Mouse (Mus musculus) kidney, adult 10 weeks (tissue): ENCODE results near the gene Cog1. TPM values are rescaled to one million over a fixed set of nuclear protein-coding genes. Genes with fewer than 3 reads are reported as not detected.

Source experiments
- polyA plus RNA-seq: library from polyadenylated mRNA; stranded (reverse); fragments of 350-450 nt; fragmentation: Illumina TruSeq; extraction: RNeasy Lipid Tissue Mini Kit (QIAGEN cat#74804); gene quantifications from one replicate; pipeline ENCODE4 v1.2.3, GENCODE M21; 2014; ENCODE audit warnings: low read depth, low replicate concordance

The Cog1 gene
- polyA plus RNA-seq: 1.7 TPM

GRCm38 (mm10) chr11:113648690-113649352, at the start of gene Cog1:
Gene Cog1 (plus strand): TSS chr11:113649169.

GRCm38 (mm10) chr11:113618672-113619419, 30.1 kb upstream of the Cog1 start, which contains the start of gene Sstr2:
Gene Sstr2 (plus strand): TSS chr11:113619342.

GRCm38 (mm10) chr11:113649353-113650210, 613 bp downstream of the Cog1 start, which contains the start of gene Slc39a11:
Gene Slc39a11 (minus strand): TSS chr11:113650079.

GRCm38 (mm10) chr11:113683957-113684706, 35.2 kb downstream of the Cog1 start, which contains the start of the genes Fam104a and D11Wsu47e:
Gene Fam104a (minus strand): TSS chr11:113684155.
Gene D11Wsu47e (plus strand): TSS chr11:113684412.

GRCm38 (mm10) chr11:113709731-113710256, 60.8 kb downstream of the Cog1 start, which contains the start of gene Cpsf4l:
Gene Cpsf4l (minus strand): TSS chr11:113710017.

Other genes with a start within 250 kb of the Cog1 start
- 0.28 TPM for gene Sstr2, start 29.8 kb upstream of the Cog1 start, polyA plus RNA-seq
- 8.8 TPM for gene Slc39a11, start 910 bp downstream of the Cog1 start, polyA plus RNA-seq
- 9.1 TPM for gene Fam104a, start 35.0 kb downstream of the Cog1 start, polyA plus RNA-seq
- gene D11Wsu47e, start 35.2 kb downstream of the Cog1 start, polyA plus RNA-seq: 4.4 TPM
- not detected for gene Cpsf4l, start 60.8 kb downstream of the Cog1 start, polyA plus RNA-seq
- gene Cdc42ep4, start 102.7 kb downstream of the Cog1 start, polyA plus RNA-seq: 1.2 TPM